25 mouse cellular contexts compared by ENCODE assay signal in the genomic region with DNA sequence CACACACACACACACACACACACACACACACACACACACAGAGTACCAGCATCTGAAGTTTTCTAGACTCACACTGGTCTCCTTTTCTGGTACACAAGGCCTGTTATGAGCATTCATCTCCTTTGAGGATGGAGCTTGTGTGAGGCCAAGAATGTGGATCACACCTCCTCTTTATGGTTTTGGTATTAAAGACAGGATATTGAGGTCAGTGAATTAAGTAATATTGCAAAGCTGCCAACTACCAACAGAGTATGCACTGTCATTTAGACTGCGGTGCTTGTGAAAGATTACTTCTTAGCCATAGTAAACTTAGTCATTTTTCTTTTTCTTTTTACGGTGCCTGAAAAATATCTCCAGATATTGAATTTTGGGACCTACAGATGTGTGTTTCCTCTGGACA.
"Had no signal": no experiment of that assay in that cellular context is flagged by ENCODE, and none has a peak within 500 bp of the region (broad histone marks: within the 10 kb centered on the region; RNA-seq: fewer than 3 reads in every experiment).

No protein-coding gene starts in this region.

- H3K4me3 ChIP-seq: heart, embryonic 10.5 days; heart, embryonic 13.5 days; heart, embryonic 15.5 days; hindbrain, embryonic 13.5 days; hindbrain, embryonic 15.5 days; kidney, embryonic 15.5 days; limb, embryonic 13.5 days; liver, embryonic 13.5 days had no signal

- DNase-seq: gastrocnemius, postnatal 14 days; gastrocnemius, postnatal 36 days; heart, adult 18-20 months; heart, postnatal 14 days; heart, postnatal 36 days; kidney, adult 11 months; kidney, adult 2 months; kidney, adult 9 months; kidney, postnatal 14 days; kidney, postnatal 36 days; layer of hippocampus, adult 9-11 months; layer of hippocampus, postnatal 36 days; liver; liver, embryonic 13.5 days had no signal

- H3K27me3 ChIP-seq: heart, embryonic 13.5 days; heart, embryonic 15.5 days; hindbrain, embryonic 15.5 days; kidney, embryonic 15.5 days; limb, embryonic 13.5 days; liver, embryonic 13.5 days had no signal

- H3K9ac ChIP-seq: heart, embryonic 13.5 days; heart, embryonic 15.5 days; hindbrain, embryonic 13.5 days; hindbrain, embryonic 15.5 days; kidney, embryonic 15.5 days; limb, embryonic 13.5 days; liver, embryonic 13.5 days had no signal

- H3K27ac ChIP-seq: heart, embryonic 10.5 days; hindbrain, embryonic 13.5 days; hindbrain, embryonic 15.5 days; hindbrain, postnatal 0 days; kidney, embryonic 15.5 days; kidney, postnatal 0 days; limb, embryonic 13.5 days; liver, embryonic 13.5 days had no signal

- H3K36me3 ChIP-seq: heart, embryonic 15.5 days; hindbrain, embryonic 13.5 days; hindbrain, embryonic 15.5 days; kidney, embryonic 15.5 days; limb, embryonic 13.5 days; liver, embryonic 13.5 days had no signal

- ATAC-seq: hindbrain, postnatal 0 days; intestine, embryonic 16.5 days had no signal

- H3K4me1 ChIP-seq: hindbrain, embryonic 15.5 days; liver, embryonic 13.5 days had no signal

- H3K9me3 ChIP-seq: heart, embryonic 10.5 days; heart, embryonic 13.5 days; heart, embryonic 15.5 days; hindbrain, embryonic 13.5 days; hindbrain, embryonic 15.5 days; kidney, embryonic 15.5 days; limb, embryonic 13.5 days; liver, embryonic 13.5 days had no signal

- H3K4me2 ChIP-seq: heart, embryonic 13.5 days; heart, embryonic 15.5 days; hindbrain, embryonic 13.5 days; hindbrain, embryonic 15.5 days; kidney, embryonic 15.5 days; limb, embryonic 13.5 days; liver, embryonic 11.5 days; liver, embryonic 13.5 days had no signal
